8 mouse cellular contexts compared by ENCODE assay signal in the genomic region with DNA sequence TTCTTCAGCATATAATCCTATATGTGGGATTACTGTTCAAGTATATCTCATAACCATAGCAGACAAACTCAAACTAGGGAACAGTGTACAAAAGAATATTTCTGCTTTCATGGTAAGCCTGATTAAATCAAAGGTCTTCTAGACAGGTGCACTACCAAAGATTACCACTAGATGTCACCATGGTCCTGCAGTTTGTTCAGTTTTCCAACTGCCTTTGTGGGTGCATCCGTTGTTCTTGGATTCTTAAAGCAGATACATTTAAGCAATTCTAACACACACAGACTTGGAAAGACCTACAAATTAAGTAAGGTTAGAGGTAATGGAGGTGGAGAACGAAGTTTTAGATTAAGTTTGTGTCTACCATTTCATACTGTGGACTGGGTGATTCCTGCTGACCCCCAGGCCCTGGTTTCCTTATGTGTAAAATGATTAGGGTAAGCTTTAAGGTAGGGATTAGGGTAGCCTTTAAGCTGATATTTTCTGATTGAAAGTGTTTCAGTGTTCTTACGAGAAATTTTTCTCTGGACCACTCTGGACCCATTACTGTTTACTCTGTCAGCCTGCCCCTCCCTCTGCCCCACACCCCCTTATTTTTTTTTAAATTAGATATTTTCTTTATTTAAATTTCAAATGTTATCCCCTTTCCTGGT. TPM values are rescaled to one million over a fixed set of nuclear protein-coding genes. Genes with fewer than 3 reads are reported as not detected.
DNase-seq lines count a peak whose midpoint lies in the region; ATAC-seq and TF ChIP-seq lines count a peak whose summit lies in the region.

No protein-coding gene starts in this region.

- no peak overlapping the region for H3K4me3 ChIP-seq in heart, embryonic 11.5 days (ENCODE audit: low read depth, low read length)
- H3K4me3 ChIP-seq in layer of hippocampus, adult 2 months: no peak overlapping the region

- WGBS in heart, embryonic 11.5 days (ENCODE audit: insufficient replicate concordance): 8% methylated on average over 3 of the region's 3 CpGs

- ATAC-seq in heart, embryonic 11.5 days (replicated peaks; ENCODE audit: insufficient number of reproducible peaks, low FRiP score, low TSS enrichment): no peak
- ATAC-seq in megakaryocyte progenitor cell, adult 5-6 weeks (replicated peaks; ENCODE audit: poor library complexity): peak; percentile 84

- no peak overlapping the region for H3K9ac ChIP-seq in heart, embryonic 11.5 days (ENCODE audit: low read depth, low read length)

- no peak overlapping the region for H3K4me2 ChIP-seq in heart, embryonic 11.5 days

- no peaks in the 10 kb centered on the region for H3K36me3 ChIP-seq in heart, embryonic 11.5 days (ENCODE audit: control insufficient read depth, insufficient read depth, low read length)

- H3K27me3 ChIP-seq in heart, embryonic 11.5 days (ENCODE audit: control insufficient read depth, insufficient read depth, low read length): no peaks in the 10 kb centered on the region

- H3K9me3 ChIP-seq in heart, embryonic 11.5 days (replicated peaks; ENCODE audit: control insufficient read depth, low read length): no peaks in the 10 kb centered on the region

- DNase-seq in heart, adult 18-20 months: peak; percentile 57 to 87
- peak; percentile 88 for DNase-seq in MN1 (ENCODE audit: low spot score)
- DNase-seq in cerebellum, postnatal 36 days: peak; percentile 48 to 80
- peak; percentile 17 for DNase-seq in gastrocnemius, postnatal 25 days
- peak; percentile 76 to 89 for DNase-seq in layer of hippocampus, adult 2 months (ENCODE audit: low spot score in 2 of 2)
- peak; percentile 68 for DNase-seq in skeletal muscle tissue, adult 2 months (ENCODE audit: low read depth, low spot score)

- TF ChIP-seq CTCF in layer of hippocampus, adult 2 months (conservative IDR thresholded peaks at IDR 0.05): peak; percentile 92

- no peak overlapping the region for H3K27ac ChIP-seq in heart, embryonic 11.5 days (ENCODE audit: low read depth, low read length)
- H3K27ac ChIP-seq in layer of hippocampus, adult 2 months: no peak overlapping the region

- H3K4me1 ChIP-seq in heart, embryonic 11.5 days (ENCODE audit: control insufficient read depth, insufficient read depth, low read length): no peaks in the 10 kb centered on the region; the same call in 1 of the 2 replicates

RNA-seq across cellular contexts. Expression of gene Ebf1, which starts 30.9 kb away (rescaled TPM):
- 10 to 100 TPM in 1 of 2 experiments, 1 to 10 TPM in 1; 9.9 to 12.9 TPM for total RNA-seq in heart, adult 18-20 months (2021)
- 14.5 and 16.1 TPM in 2 replicates for polyA plus RNA-seq in heart, embryonic 11.5 days (2014; fragmentation: Nextera tagmentation; extraction: Ambion mirVana)
- 10 to 100 TPM in 1 of 2 experiments, 1 to 10 TPM in 1; 9.3 to 14.0 TPM for total RNA-seq in gastrocnemius, postnatal 25 days (2021)
- 1 to 10 TPM; 2.3 to 3.4 TPM for total RNA-seq in layer of hippocampus, adult 2 months (2021)
- 0.02 and 0.29 TPM in 2 replicates for total RNA-seq in megakaryocyte progenitor cell, adult 5-6 weeks (2015)
- 0.24 TPM in 1 of 2 replicates, not detected in the other for total RNA-seq in megakaryocyte progenitor cell, adult 5-6 weeks (2017)

Comparison
In these comparisons a context has a peak if more than half of its experiments do, and no peak if none do; other contexts are left out.
1. DNase-seq: peak in every context shown above with its lines; median percentile 88 in MN1; 82 in layer of hippocampus, adult 2 months; 72 in heart, adult 18-20 months; 68 in skeletal muscle tissue, adult 2 months; 64 in cerebellum, postnatal 36 days; 17 in gastrocnemius, postnatal 25 days.